Mouse (Mus musculus) adrenal gland (tissue): ENCODE results near the gene Gpr152.

Experiments
- intact Hi-C: fragments of 180-260 bp; cut with DNase I; formaldehyde crosslinking; loops from one replicate; pipeline ENCODE4 v1.15.1; 2025
- long read RNA-seq, 2 experiments: library from polyadenylated mRNA; unstranded; transcript quantifications; one replicate each; pipeline ENCODE4 v2.0.0; 2020; ENCODE audit warnings: borderline replicate concordance in 1 of 2; ENCODE audit not compliant: insufficient replicate concordance in 1 of 2

Gpr152 gene
- long read RNA-seq, experiment 1: 0 reads
- long read RNA-seq, experiment 2: 0 reads

GRCm38 (mm10) chr19:4139446-4139845 is at the start of gene Gpr152:
Gpr152 (plus strand) TSS chr19:4139787.
- intact Hi-C loops: no loop called here

DNA sequence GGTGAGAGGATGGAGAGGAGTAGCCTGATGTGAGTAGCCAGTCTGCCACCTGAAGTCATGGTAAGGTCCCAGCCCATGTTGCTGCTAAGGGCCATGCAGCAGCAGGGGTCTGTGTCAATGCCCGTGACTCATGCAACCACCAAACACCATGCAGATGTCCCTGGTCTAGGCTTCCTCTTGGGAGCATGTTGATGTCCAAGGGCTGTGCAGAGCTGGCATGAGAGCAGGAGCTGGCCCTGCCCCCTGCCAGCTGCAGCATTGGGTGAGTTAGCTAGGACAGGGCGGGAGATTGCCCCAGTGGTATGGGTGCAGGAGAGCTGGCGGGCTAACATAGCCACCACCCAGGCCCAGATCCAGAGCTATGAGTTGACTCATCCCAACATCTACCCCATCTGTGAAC is 49.1 kb upstream of the Gpr152 start:
- intact Hi-C loops: no loop called here

DNA sequence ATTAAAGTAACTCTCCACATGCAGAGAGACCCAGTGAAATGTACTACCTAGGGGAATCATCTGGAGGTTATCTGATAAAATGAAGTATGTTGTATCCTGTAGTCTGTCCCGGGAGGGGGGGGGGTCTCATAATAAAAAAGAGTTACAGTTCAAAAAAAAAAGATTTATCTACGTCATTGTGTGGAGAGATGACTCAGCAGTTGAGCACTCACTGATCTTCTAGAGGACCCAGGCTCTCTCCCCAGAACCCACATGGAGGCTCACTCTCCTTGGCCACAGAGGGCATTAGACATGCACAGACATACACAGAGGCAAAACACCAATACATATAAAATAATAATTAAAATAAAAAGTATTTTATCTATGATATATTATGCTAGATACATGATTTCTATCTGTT is 48.2 kb upstream of the Gpr152 start:
- intact Hi-C loops: no loop called here

GRCm38 (mm10) chr19:4092750-4093149 is 46.8 kb upstream of the Gpr152 start:
- intact Hi-C loops: no loop called here

- intact Hi-C loops: no loop called here
Observed at GRCm38 (mm10) chr19:4093772-4094171, 45.8 kb upstream of the Gpr152 start.

DNA sequence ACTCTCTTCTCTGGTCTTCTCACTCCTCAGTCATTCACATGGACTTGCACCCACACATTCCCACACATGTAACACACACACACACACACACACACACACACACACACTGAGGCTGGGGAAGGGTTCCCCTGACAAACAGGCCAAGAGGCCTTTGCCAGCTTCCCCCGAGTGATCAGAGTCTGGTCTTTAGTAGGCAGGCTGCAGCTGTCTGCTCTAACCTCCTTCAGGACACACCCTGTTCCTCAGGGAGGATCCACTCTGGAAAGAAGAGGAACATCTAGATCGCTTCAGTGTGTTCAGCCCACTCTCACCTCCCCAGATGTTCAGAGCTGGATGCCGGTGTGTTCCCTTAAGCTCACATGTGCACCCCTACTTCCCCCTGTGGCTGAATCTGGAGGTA is 45.2 kb upstream of the Gpr152 start:
- intact Hi-C loops: no loop called here

- intact Hi-C loops: loop anchor here (5.0 kb wide), 1 partner anchor 37 kb away; no protein-coding TSS in a partner anchor
Observed at GRCm38 (mm10) chr19:4094774-4095303, 44.7 kb upstream of the Gpr152 start.

GRCm38 (mm10) chr19:4095802-4096201 is 43.8 kb upstream of the Gpr152 start:
- intact Hi-C loops: loop anchor here (5.0 kb wide), 1 partner anchor 36 kb away; no protein-coding TSS in a partner anchor

- intact Hi-C loops: loop anchor here (5.0 kb wide), 1 partner anchor 35 kb away; no protein-coding TSS in a partner anchor
Observed at GRCm38 (mm10) chr19:4096642-4097440, 42.7 kb upstream of the Gpr152 start, which contains the start of gene Cdk2ap2. Cdk2ap2 (plus strand) TSS chr19:4097182.

- intact Hi-C loops: loop anchor here (5.0 kb wide), 1 partner anchor 35 kb away; no protein-coding TSS in a partner anchor
Observed at GRCm38 (mm10) chr19:4097441-4097825, 42.2 kb upstream of the Gpr152 start.

DNA sequence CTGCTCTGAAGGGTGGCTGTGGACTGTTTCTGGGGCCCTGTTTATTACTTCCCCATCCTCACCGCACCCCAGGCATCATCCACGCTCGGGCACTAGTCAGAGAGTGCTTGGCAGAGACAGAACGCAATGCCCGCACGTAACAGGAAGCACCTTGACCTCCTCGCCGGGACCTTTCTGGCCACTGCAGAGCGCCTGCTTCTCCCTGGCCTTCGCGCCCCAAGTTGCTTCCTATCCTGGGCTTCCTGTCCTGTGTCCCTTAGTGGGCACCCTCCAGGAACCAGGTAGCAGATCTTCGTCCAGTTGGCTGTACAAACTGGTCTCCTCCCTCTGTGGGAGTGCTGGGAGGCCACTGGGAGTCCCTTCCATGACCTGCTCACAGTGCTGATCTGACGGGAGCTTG is 41.2 kb upstream of the Gpr152 start:
- intact Hi-C loops: loop anchor here (2.0 to 5.0 kb wide), 2 partner anchors 34 to 106 kb away; no protein-coding TSS in a partner anchor

- intact Hi-C loops: loop anchor here (2.0 to 5.0 kb wide), 2 partner anchors 33 to 106 kb away; no protein-coding TSS in a partner anchor
Observed at GRCm38 (mm10) chr19:4099056-4099455, 40.5 kb upstream of the Gpr152 start.

DNA sequence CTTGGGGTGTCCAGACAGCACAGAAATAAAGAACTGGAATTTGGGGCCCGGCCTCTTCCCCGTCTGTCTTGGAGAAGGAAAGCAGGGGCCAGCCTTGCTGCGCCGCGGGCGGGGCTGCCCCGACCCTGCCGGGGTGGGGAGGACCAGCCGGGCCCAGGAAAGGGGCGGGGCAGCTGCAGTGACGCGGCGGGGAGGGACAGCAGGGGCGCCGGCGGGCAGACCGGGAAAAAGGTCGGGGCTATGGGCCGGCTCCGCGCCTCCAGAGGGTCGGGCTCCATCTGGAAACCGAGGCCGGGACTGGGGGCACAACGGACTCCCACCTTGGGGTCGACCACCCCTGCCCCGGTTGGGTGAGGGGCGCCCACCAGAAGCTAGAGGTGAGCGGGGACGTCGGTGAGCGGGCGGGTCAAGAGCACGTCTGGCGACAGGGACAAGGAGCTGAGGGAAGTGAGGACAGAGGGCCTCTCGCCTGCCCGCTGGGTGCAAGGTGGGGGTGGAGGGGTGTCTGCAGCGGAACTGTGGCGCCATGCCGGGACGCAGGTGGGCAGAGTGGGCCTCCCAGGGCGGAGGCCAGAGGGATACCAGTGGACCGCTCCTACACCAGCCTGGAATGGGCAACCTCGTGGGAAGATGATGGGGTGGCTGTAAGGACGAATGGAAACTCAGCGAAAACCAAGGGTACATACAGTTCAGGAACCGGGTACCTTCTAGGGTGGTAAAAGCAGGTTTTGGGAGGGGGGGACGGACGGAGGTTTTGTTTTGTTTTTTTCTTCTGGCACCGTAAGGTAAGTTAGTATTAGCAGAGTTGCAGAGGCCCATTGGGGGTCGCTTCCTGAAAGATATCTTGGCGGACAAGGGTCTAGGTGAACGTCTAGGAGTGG is 39.5 kb upstream of the Gpr152 start, which contains the start of gene Pitpnm1:
Gene Pitpnm1 (plus strand): TSS at position 162 of the 881 bp plus-strand sequence.
- intact Hi-C loops: loop anchor here (2.0 to 5.0 kb wide), 3 partner anchors 32 to 105 kb away; partner anchors contain the start of gene Cabp4

GRCm38 (mm10) chr19:4100718-4101261 is 38.8 kb upstream of the Gpr152 start:
- intact Hi-C loops: loop anchor here (5.0 kb wide), 1 partner anchor 42 kb away; the partner anchor contains the start of gene Cabp4

DNA sequence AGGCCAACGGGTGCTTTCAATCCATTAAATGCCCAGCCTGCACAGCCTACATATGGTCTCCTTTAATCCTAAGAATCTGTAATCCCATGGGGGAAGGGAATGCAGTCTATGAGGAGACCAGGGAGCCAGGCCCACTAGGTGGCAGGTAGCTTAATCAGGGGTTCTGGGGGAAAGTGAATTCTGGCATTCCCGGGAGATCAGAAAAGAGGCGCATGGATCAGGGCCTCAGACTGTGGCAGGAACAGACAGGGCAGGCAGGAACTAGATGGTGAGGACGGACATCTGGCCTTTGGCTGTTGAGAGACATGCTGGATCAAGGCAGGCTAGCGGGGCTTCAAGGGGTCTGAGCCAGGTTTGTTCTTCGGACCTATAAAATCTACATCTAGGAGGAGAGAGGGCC is 38.1 kb upstream of the Gpr152 start:
- intact Hi-C loops: loop anchor here (5.0 kb wide), 1 partner anchor 41 kb away; the partner anchor contains the start of gene Cabp4

DNA sequence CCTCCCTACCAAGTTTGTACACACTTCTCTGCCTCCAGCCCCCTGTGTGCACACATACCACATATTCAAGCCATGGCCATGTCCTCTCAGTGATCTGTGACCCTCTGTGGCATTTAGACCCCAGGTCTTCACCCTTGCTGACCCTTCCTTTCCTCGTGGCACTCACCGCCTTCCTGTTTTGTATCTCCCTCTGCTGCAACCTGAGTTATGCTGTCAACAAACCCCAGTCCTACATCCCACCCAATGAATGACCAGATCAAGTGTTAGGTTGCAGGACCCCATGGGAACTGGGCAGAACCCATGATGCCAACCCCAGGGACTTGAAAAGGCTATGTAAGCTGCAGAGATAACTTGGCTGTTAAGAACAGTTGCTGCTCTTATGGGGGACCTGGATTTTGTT is 37.5 kb upstream of the Gpr152 start:
- intact Hi-C loops: loop anchor here (5.0 kb wide), 1 partner anchor 40 kb away; the partner anchor contains the start of gene Cabp4

DNA sequence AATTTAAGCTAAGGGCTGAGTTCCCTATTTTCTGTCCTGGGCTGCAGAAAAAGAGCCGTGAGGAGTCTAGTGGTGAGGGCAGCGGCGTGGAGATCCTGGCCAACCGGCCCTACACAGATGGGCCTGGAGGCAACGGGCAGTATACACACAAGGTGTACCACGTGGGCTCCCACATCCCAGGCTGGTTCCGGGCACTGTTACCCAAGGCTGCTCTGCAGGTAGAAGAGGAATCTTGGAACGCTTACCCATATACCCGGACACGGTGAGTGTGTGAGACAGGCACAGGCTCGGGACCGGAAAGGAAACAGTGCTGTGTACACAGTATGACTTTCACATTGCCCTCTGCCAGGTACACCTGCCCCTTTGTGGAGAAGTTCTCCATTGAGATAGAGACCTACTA is 37.0 kb upstream of the Gpr152 start:
- intact Hi-C loops: loop anchor here (5.0 kb wide), 1 partner anchor 40 kb away; the partner anchor contains the start of gene Cabp4

DNA sequence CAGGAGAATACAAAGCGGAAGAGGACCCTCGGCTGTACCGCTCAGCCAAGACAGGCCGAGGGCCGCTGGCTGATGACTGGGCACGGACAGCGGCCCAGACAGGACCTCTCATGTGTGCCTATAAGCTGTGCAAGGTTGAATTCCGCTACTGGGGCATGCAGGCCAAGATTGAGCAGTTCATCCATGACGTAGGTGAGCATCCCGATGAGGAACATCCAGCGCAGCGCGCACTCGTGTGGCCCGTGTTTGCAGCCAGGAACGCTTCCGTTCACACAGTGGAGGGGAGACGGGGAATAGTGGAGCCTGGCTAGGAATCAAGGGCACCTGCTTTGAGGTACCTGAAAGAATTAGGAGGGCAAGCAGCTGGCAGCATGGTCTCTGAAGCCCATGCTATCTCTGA is 36.3 kb upstream of the Gpr152 start:
- intact Hi-C loops: loop anchor here (5.0 kb wide), 1 partner anchor 39 kb away; the partner anchor contains the start of gene Cabp4

DNA sequence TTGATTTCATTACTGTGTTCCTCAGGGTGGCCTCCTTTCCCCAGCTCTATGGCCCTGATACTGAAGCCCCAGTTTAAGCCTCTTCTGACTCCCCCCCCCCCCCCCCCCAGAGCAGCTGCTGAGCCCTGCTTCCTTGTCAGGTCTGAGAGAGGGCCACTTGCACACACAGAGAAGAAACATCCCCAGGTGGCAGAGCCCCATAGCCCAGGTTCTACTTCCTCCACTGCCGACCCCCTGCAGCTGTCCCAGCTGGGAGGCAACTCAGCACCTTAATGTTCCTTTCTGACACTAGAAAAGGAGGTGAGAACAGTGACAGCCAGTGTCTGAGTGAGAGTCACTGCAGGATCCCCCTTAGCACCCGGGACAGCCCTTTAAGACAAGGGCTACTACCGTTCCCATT is 35.8 kb upstream of the Gpr152 start:
- intact Hi-C loops: loop anchor here (5.0 kb wide), 1 partner anchor 39 kb away; the partner anchor contains the start of gene Cabp4

DNA sequence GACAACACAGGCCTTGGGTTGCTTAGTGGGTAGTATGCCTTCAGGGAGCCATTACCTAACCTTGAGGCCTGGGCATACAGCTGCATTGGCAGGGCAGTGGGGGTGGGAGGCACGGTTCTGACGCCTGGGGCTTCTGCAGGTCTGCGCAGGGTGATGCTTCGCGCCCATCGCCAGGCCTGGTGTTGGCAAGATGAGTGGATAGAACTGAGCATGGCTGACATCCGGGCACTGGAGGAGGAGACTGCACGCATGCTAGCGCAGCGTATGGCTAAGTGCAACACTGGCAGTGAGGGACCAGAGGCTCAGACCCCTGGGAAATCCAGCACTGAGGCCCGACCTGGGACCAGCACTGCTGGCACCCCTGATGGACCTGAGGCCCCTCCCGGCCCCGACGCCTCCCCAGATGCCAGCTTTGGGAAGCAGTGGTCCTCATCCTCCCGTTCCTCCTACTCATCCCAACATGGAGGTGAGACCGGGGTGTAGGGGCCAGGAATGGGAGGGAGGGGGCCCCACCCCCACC is 34.9 kb upstream of the Gpr152 start:
- intact Hi-C loops: loop anchor here (5.0 kb wide), 1 partner anchor 38 kb away; the partner anchor contains the start of gene Cabp4
